Mouse (Mus musculus) forebrain, embryonic 15.5 days (tissue): ENCODE measurements at regions not wholly inside any gene's neighbourhood (a gene's known extent, or its start where the extent isn't known, plus 50 kb on each side); places are given as distances from the start of the nearest gene placed in this dataset.

Source experiments
- ATAC-seq: fragments of 200-750 bp; cut with Nextera tagmentation; replicated peaks from 2 replicates; pipeline ENCODE4 v1.8.0; 2017; ENCODE audit warnings: mild to moderate bottlenecking, moderate TSS enrichment, moderate library complexity
- H3K27ac ChIP-seq: fragments of 300-500 bp; sonication (generic); replicated peaks from 2 replicates; pipeline ENCODE4 v1.5.1; 2015; ENCODE audit warnings: mild to moderate bottlenecking, inconsistent platforms
- H3K27me3 ChIP-seq: fragments of 300-500 bp; sonication (generic); 2 replicates; pipeline ENCODE4 v1.6.1; 2015; ENCODE audit warnings: inconsistent platforms
- H3K36me3 ChIP-seq: fragments of 300-500 bp; sonication (generic); 2 replicates; pipeline ENCODE4 v1.6.1; 2015; ENCODE audit warnings: mild to moderate bottlenecking, inconsistent platforms
- H3K4me1 ChIP-seq: fragments of 300-500 bp; sonication (generic); 2 replicates; pipeline ENCODE4 v1.6.1; 2015; ENCODE audit warnings: inconsistent platforms
- H3K4me2 ChIP-seq: fragments of 300-500 bp; sonication (generic); replicated peaks from 2 replicates; pipeline ENCODE4 v1.6.1; 2015; ENCODE audit warnings: mild to moderate bottlenecking, inconsistent platforms
- H3K4me3 ChIP-seq: fragments of 300-500 bp; sonication (generic); 2 replicates; pipeline ENCODE4 v1.5.1; 2015; ENCODE audit warnings: mild to moderate bottlenecking, inconsistent platforms
- H3K9ac ChIP-seq: fragments of 300-500 bp; sonication (generic); replicated peaks from 2 replicates; pipeline ENCODE4 v1.6.1; 2015; ENCODE audit warnings: mild to moderate bottlenecking, inconsistent platforms
- H3K9me3 ChIP-seq: fragments of 300-500 bp; sonication (generic); 2 replicates; pipeline ENCODE4 v1.6.1; 2016; ENCODE audit warnings: inconsistent platforms
- WGBS: fragments of 180-500 bp; shearing (Covaris S2); methylation state at CpG from one replicate; pipeline ENCODE4 v1.1.7; 2015; ENCODE audit warnings: mixed read lengths; 5-methylcytosine and 5-hydroxymethylcytosine counted together

- no peak for ATAC-seq
These were observed 60.9 kb downstream of the Psmg1 start for GRCm38 (mm10) chr16:95929700-95930435.

DNA sequence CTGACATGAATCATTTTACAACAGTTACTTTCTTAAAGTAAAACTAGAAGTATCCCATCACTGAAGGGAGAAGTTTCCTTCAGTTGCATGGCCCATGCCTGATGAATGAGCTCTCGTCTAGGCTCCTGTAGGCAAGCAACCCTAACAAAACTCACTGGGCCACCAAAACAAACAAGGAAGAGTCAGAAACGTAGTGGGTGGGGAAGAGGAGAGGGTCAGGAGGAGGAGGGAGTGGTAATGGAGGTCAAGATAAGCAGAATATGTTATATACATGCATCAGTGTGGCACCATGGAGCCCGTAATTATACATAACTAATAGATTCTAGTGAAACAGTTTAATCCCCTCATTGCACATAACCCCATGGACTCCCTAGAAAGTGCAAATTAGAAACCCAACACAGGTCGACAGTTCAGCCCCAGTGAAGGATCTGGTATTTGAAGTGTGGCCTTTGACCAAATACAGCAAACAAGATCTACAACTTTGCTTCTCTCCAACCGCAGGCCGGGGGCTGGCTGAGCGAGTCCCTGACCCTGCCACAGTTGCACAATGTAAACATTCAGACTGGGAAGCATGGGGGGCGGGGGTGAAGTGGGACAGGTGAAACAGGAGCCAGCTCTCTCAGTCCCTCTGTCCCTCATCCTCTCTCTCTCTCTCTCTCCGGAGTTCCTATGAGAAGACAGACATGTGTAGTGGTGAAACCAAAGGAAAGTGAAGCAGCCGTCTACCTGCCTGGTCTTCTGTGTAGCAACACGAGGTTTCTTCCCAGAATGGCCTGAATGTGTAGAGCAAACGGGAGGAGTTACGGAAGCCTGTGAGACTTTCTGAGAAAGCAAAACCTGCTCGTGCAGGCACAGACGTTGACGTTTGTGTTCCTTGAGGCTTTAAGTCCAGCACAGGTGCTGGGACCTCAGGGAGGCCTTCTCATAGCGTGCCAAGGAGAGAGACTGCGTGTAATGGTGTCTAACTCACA lies 62.2 kb downstream of the Psmg1 start:
- no peaks in the 10 kb centered on the region for H3K27me3 ChIP-seq
- WGBS: 76% methylated on average over 18 of the region's 18 CpGs
- no peak overlapping the region for H3K27ac ChIP-seq
- H3K36me3 ChIP-seq: no peaks in the 10 kb centered on the region
- no peaks in the 10 kb centered on the region for H3K4me1 ChIP-seq
- no peak overlapping the region for H3K4me2 ChIP-seq
- no peak for ATAC-seq
- H3K9ac ChIP-seq: no peak overlapping the region
- H3K9me3 ChIP-seq: no peaks in the 10 kb centered on the region
- no peak overlapping the region for H3K4me3 ChIP-seq

More at GRCm38 (mm10) chr16:95929700-95930435, 60.9 kb downstream of the Psmg1 start:
- no peak overlapping the region for H3K4me2 ChIP-seq
- no peak overlapping the region for H3K4me3 ChIP-seq
- no peak overlapping the region for H3K27ac ChIP-seq
- H3K9ac ChIP-seq: no peak overlapping the region
- no peaks in the 10 kb centered on the region for H3K4me1 ChIP-seq
- no peaks in the 10 kb centered on the region for H3K27me3 ChIP-seq
- no peaks in the 10 kb centered on the region for H3K9me3 ChIP-seq
- no peaks in the 10 kb centered on the region for H3K36me3 ChIP-seq
- 69% methylated on average over 14 of the region's 14 CpGs for WGBS

GRCm38 (mm10) chr16:95926558-95926957 lies 64.2 kb downstream of the Psmg1 start:
- Histone ChIP-seq H3K27ac (no peak overlapping the region), H3K9me3 (no peaks in the 10 kb centered on the region), H3K4me1 (no peaks in the 10 kb centered on the region), H3K27me3 (no peaks in the 10 kb centered on the region), H3K9ac (no peak overlapping the region), H3K4me3 (no peak overlapping the region), H3K36me3 (no peaks in the 10 kb centered on the region), H3K4me2 (no peak overlapping the region)
- ATAC-seq: no peak
- WGBS: 65% methylated on average over 6 of the region's 6 CpGs

- no peaks in the 10 kb centered on the region for H3K36me3 ChIP-seq
- WGBS: 64% methylated on average over 8 of the region's 8 CpGs
- ATAC-seq: no peak
These were observed 66.0 kb downstream of the Psmg1 start for GRCm38 (mm10) chr16:95924716-95925115.

GRCm38 (mm10) chr16:95923991-95924390 lies 66.8 kb downstream of the Psmg1 start:
- WGBS: 86% methylated on average over 7 of the region's 7 CpGs
- Histone ChIP-seq H3K4me1 (no peaks in the 10 kb centered on the region), H3K27ac (no peak overlapping the region), H3K9ac (no peak overlapping the region), H3K4me2 (no peak overlapping the region), H3K9me3 (no peaks in the 10 kb centered on the region), H3K36me3 (no peaks in the 10 kb centered on the region), H3K4me3 (no peak overlapping the region), H3K27me3 (no peaks in the 10 kb centered on the region)
- ATAC-seq: no peak

More at GRCm38 (mm10) chr16:95924716-95925115, 66.0 kb downstream of the Psmg1 start:
- Histone ChIP-seq H3K27me3 (no peaks in the 10 kb centered on the region), H3K9me3 (no peaks in the 10 kb centered on the region), H3K27ac (no peak overlapping the region), H3K4me2 (no peak overlapping the region), H3K4me1 (no peaks in the 10 kb centered on the region), H3K4me3 (no peak overlapping the region), H3K9ac (no peak overlapping the region)

DNA sequence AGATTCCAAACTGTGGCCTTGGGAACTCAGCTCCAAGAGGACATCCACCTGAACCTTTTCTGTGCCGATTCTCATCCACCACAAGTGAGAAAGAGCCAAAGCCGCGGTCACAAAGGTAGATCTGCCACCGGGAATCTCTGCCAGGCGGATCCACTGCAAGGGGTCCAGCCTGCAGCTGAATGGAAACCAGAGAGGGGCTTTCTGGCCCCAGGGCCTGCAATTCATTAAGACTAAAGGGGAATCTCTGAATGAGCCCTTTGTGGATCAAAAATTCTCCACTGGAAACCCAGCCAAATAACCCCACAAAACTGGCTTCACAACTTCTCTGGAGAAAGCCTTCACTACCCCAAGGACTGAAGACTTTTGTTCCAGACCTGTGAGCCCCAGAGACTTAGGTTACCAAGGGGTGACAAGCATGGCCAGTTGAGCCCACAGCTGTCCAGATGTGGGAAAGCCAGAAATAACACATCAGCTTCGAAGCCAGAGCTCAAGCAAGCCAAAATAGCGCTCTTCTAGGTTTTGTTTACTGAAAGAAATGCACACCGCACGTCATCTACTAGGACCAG lies 68.3 kb downstream of the Psmg1 start:
- Histone ChIP-seq H3K27me3 (no peaks in the 10 kb centered on the region), H3K36me3 (no peaks in the 10 kb centered on the region), H3K9ac (no peak overlapping the region), H3K4me2 (no peak overlapping the region), H3K4me1 (no peaks in the 10 kb centered on the region), H3K9me3 (no peaks in the 10 kb centered on the region), H3K27ac (no peak overlapping the region), H3K4me3 (no peak overlapping the region)
- no peak for ATAC-seq
- 77% methylated on average over 9 of the region's 9 CpGs for WGBS

GRCm38 (mm10) chr16:95921169-95921568 lies 69.6 kb downstream of the Psmg1 start:
- H3K36me3 ChIP-seq: no peaks in the 10 kb centered on the region
- no peak overlapping the region for H3K4me2 ChIP-seq
- no peak overlapping the region for H3K9ac ChIP-seq
- H3K4me1 ChIP-seq: no peaks in the 10 kb centered on the region
- no peak overlapping the region for H3K27ac ChIP-seq
- no peaks in the 10 kb centered on the region for H3K9me3 ChIP-seq
- no peak overlapping the region for H3K4me3 ChIP-seq
- WGBS: 82% methylated on average over 4 of the region's 4 CpGs
- ATAC-seq: no peak
- H3K27me3 ChIP-seq: no peaks in the 10 kb centered on the region

DNA sequence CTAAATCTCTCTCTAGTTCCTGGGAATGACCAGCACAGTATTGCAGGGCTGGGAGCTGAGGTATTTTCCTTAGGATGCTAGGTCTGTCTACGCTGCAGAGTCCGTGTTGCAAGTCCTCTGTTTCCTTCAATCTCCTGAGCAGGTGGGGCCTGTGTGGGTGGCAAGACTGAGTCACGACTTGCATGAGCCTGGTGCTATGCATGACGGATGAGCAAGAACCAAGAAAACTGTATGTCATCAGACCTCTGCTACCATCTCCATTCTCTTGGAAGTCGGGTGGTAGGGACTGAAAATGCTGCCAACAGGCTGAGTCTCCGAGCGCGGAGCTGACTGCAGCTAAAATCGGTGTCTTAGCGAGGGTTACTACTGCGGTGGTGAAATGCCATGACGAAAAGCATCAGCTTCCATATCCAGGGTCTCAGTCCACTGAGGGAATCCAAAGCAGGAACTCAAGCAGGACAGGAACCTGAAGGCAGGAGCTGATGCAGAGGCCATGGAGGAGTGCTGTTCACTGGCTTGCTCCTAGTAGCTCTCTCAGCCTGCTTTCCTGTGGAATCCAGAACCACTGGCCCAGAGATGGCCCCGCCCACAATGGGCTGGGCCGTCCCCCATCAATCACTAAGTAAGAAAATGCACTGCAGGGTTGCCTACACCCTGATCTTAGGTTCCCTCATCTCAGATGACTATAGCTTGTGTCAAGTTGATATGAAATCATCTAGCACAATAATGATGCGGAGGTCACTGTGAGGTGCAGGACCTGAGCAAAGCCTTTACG lies 71.9 kb downstream of the Psmg1 start:
- Histone ChIP-seq H3K9ac (no peak overlapping the region), H3K9me3 (no peaks in the 10 kb centered on the region), H3K27ac (no peak overlapping the region), H3K4me3 (no peak overlapping the region), H3K27me3 (no peaks in the 10 kb centered on the region), H3K4me1 (no peaks in the 10 kb centered on the region), H3K36me3 (no peaks in the 10 kb centered on the region), H3K4me2 (no peak overlapping the region)
- 94% methylated on average over 16 of the region's 16 CpGs for WGBS
- no peak for ATAC-seq

- no peak for ATAC-seq
- no peaks in the 10 kb centered on the region for H3K4me1 ChIP-seq
- WGBS: 78% methylated on average over 14 of the region's 14 CpGs
These were observed 72.9 kb downstream of the Psmg1 start for GRCm38 (mm10) chr16:95917635-95918407.

DNA sequence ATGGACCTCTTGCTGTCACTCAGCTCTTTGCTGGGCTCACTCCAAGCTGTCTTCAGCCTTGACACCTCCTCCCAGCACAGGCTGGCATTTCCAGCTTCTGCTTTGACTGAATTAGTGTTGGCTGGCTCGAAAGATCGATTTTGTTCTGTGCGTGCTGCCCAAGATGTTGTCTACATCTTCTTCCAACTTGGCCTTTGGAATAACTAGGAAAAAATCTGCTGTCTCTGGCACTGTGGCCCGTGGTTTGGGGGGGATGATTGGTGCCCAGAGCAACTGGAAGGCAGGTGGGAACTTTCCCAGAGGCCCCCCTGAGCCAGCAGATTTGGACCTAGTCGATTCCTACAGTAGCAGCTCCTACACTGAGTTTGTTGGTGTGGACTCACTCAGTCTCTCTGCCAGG lies 76.9 kb downstream of the Psmg1 start:
- Histone ChIP-seq H3K9me3 (no peaks in the 10 kb centered on the region), H3K4me1 (no peaks in the 10 kb centered on the region)

More at GRCm38 (mm10) chr16:95917635-95918407, 72.9 kb downstream of the Psmg1 start:
- H3K36me3 ChIP-seq: no peaks in the 10 kb centered on the region
- no peaks in the 10 kb centered on the region for H3K27me3 ChIP-seq
- H3K9me3 ChIP-seq: no peaks in the 10 kb centered on the region
- no peak overlapping the region for H3K4me3 ChIP-seq
- no peak overlapping the region for H3K4me2 ChIP-seq
- H3K9ac ChIP-seq: no peak overlapping the region
- no peak overlapping the region for H3K27ac ChIP-seq

More for the DNA sequence above, 76.9 kb downstream of the Psmg1 start:
- 66% methylated on average over 5 of the region's 5 CpGs for WGBS
- ATAC-seq: 0 out of 2 replicates have a peak, but pooled peaks have one; percentile 23
- H3K4me3 ChIP-seq: no peak overlapping the region
- no peak overlapping the region for H3K4me2 ChIP-seq
- H3K27ac ChIP-seq: 0 out of 2 replicates have a peak overlapping the region, but pooled peaks have one; percentile 8
- H3K9ac ChIP-seq: no peak overlapping the region
- H3K27me3 ChIP-seq: no peaks in the 10 kb centered on the region
- no peaks in the 10 kb centered on the region for H3K36me3 ChIP-seq
